Mouse (Mus musculus) embryo, embryonic 11 days (tissue): ENCODE measurements at regions not wholly inside any gene's neighbourhood (a gene's known extent, or its start where the extent isn't known, plus 50 kb on each side); places are given as distances from the start of the nearest gene placed in this dataset.

Source experiments
- DNase-seq: peaks from one replicate; pipeline ENCODE4 v3.0.0-alpha.2; 2015

- DNase-seq: peak; percentile 6
Observed at GRCm38 (mm10) chr19:49019426-49019825, 813.6 kb downstream of the Sorcs3 start.
